Mouse (Mus musculus) spleen, adult 2 months (tissue): ENCODE data around the gene Miga1.

Source experiments
- CTCF ChIP-seq: fragments of 200-500 bp; IDR thresholded peaks from 2 replicates; pipeline ENCODE4 v1.5.1; 2011; ENCODE audit warnings: mild to moderate bottlenecking, inconsistent platforms; ENCODE audit not compliant: insufficient read depth, insufficient read length, insufficient replicate concordance; ENCODE audit errors: extremely low read depth
- POLR2A ChIP-seq: fragments of 200-500 bp; IDR thresholded peaks from 2 replicates; pipeline ENCODE4 v1.6.1; 2011; ENCODE audit warnings: low read depth, low read length, inconsistent platforms

GRCm38 (mm10) chr3:152276935-152277334 lies 63.3 kb downstream of the Miga1 start:
- no peak for TF ChIP-seq CTCF
- TF ChIP-seq POLR2A = no peak
